Mouse (Mus musculus) forebrain, embryonic 15.5 days (tissue): ENCODE results near the gene Rln1. TPM values are rescaled to one million over a fixed set of nuclear protein-coding genes. Genes with fewer than 3 reads are reported as not detected.

ENCODE experiments used
- ATAC-seq: fragments of 200-750 bp; cut with Nextera tagmentation; replicated peaks from 2 replicates; pipeline ENCODE4 v1.8.0; 2017; ENCODE audit warnings: mild to moderate bottlenecking, moderate TSS enrichment, moderate library complexity
- H3K27ac ChIP-seq: fragments of 300-500 bp; sonication (generic); replicated peaks from 2 replicates; pipeline ENCODE4 v1.5.1; 2015; ENCODE audit warnings: mild to moderate bottlenecking, inconsistent platforms
- H3K27me3 ChIP-seq: fragments of 300-500 bp; sonication (generic); 2 replicates; pipeline ENCODE4 v1.6.1; 2015; ENCODE audit warnings: inconsistent platforms
- H3K36me3 ChIP-seq: fragments of 300-500 bp; sonication (generic); 2 replicates; pipeline ENCODE4 v1.6.1; 2015; ENCODE audit warnings: mild to moderate bottlenecking, inconsistent platforms
- H3K4me1 ChIP-seq: fragments of 300-500 bp; sonication (generic); 2 replicates; pipeline ENCODE4 v1.6.1; 2015; ENCODE audit warnings: inconsistent platforms
- H3K4me2 ChIP-seq: fragments of 300-500 bp; sonication (generic); replicated peaks from 2 replicates; pipeline ENCODE4 v1.6.1; 2015; ENCODE audit warnings: mild to moderate bottlenecking, inconsistent platforms
- H3K4me3 ChIP-seq: fragments of 300-500 bp; sonication (generic); 2 replicates; pipeline ENCODE4 v1.5.1; 2015; ENCODE audit warnings: mild to moderate bottlenecking, inconsistent platforms
- H3K9ac ChIP-seq: fragments of 300-500 bp; sonication (generic); replicated peaks from 2 replicates; pipeline ENCODE4 v1.6.1; 2015; ENCODE audit warnings: mild to moderate bottlenecking, inconsistent platforms
- H3K9me3 ChIP-seq: fragments of 300-500 bp; sonication (generic); 2 replicates; pipeline ENCODE4 v1.6.1; 2016; ENCODE audit warnings: inconsistent platforms
- WGBS: fragments of 180-500 bp; shearing (Covaris S2); methylation state at CpG from one replicate; pipeline ENCODE4 v1.1.7; 2015; ENCODE audit warnings: mixed read lengths; 5-methylcytosine and 5-hydroxymethylcytosine counted together
- polyA plus RNA-seq: library from polyadenylated mRNA; unstranded; fragments of >200 nt; fragmentation: Nextera tagmentation; extraction: Ambion mirVana; gene quantifications from 2 replicates; pipeline ENCODE4 v1.2.1, GENCODE M21; 2015

The Rln1 gene
- polyA plus RNA-seq, 1 experiment from 2014 or later: 1.8 TPM

DNA sequence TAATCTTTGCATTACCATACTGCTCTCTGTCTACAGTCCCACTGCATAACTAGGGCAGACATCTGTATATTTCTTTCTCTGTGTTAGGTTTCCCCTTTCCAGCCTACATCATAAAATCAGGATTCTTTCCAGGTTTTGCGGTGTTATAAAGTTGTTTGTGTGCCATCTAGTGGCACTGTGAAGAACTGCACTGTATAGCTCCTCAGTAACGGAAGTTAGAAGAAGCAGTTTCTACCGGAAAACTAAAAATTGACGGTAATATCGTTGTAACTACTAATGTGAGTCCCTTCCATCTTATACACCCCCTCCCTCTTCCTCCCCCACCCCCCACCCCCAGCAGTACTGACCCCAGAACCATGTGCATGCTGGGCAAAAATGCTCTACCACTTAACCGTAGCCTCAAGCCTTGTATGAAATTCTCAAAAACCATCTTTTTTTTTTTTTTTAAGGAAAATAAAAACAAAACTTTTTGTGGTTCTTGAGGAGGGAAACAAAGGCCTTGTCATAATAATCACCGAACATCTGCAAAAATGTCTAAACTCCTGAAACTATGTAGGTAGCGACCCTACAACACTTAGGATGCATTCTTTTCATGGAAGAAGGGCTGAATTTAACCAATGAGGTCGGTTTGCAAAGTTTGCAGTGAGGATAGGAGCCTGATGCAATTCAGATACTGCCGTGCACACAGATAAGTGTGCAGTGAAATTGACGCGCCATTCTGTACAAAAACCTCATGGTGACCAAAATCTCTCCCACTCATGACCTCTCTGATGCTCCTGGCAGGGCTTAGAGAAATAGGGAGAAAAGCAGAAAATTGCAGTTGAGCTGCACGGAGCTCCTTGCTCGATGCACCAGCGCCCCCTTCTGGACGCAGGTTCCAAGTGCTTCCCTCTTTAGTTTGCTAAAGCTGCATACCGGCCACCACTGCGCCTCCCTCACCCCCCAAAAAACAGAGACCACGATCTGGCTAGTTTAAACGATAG is 20.7 kb upstream of the Rln1 start:
- Histone ChIP-seq H3K27me3 (no peaks in the 10 kb centered on the region), H3K4me3 (peak overlapping the region; percentile 25), H3K4me1 (peaks cover 8% of the 10 kb centered on the region), H3K27ac (no peak overlapping the region), H3K9ac (no peak overlapping the region; the same call in 1 of the 2 replicates), H3K36me3 (peaks cover 15% of the 10 kb centered on the region), H3K9me3 (no peaks in the 10 kb centered on the region), H3K4me2 (peak overlapping the region; percentile 45)
- ATAC-seq: peak; percentile 74
- 3% methylated on average over 20 of the region's 20 CpGs for WGBS

DNA sequence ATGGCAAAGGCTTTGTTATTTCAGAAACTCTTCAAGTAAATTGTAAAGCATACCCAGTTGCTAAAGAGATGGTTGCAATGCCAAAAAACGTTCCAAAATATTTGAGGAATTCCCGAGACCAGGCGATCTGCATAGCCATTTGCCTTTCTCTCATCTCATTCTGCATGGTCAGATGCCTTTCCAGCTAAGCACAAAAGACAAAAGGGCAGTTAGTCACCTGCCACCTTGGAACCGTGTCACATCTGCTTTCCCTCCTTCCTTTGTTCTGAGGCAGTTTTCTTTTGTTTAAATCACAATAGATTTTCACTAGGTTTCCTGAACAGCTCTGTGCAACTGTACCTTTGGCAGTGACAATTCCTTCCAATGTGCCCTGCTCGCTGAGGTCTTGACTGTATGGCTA is 16.5 kb upstream of the Rln1 start:
- 40% methylated on average over 5 of the region's 5 CpGs for WGBS
- H3K27me3 ChIP-seq: no peaks in the 10 kb centered on the region
- H3K4me2 ChIP-seq: no peak overlapping the region
- no peak overlapping the region for H3K27ac ChIP-seq
- ATAC-seq: no peak
- no peak overlapping the region for H3K4me3 ChIP-seq
- peaks cover 6% of the 10 kb centered on the region for H3K4me1 ChIP-seq
- no peaks in the 10 kb centered on the region for H3K9me3 ChIP-seq
- no peak overlapping the region for H3K9ac ChIP-seq
- peaks cover 23% of the 10 kb centered on the region for H3K36me3 ChIP-seq

- Histone ChIP-seq H3K9ac (no peak overlapping the region), H3K9me3 (no peaks in the 10 kb centered on the region), H3K4me1 (no peaks in the 10 kb centered on the region), H3K27ac (no peak overlapping the region), H3K27me3 (no peaks in the 10 kb centered on the region), H3K4me3 (no peak overlapping the region), H3K36me3 (peaks cover 12% of the 10 kb centered on the region), H3K4me2 (no peak overlapping the region)
- ATAC-seq: no peak
- 72% methylated on average over 6 of the region's 6 CpGs for WGBS
Measured at GRCm38 (mm10) chr19:29345636-29346035, 11.2 kb upstream of the Rln1 start.

DNA sequence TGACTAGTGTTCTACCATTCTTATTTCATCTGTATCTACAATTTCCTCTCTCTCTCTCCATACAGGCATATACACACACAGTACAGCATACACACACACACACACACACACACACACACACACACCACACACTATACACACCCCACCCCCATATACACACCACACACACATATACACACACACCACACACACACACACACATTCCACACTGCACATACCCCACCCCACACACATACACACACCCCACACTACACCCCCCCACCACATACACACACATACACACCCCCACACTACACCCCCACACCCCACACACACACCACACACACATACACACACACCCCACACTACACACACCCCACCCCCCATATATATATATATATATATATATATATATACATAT is 10.4 kb upstream of the Rln1 start:
- H3K9me3 ChIP-seq: no peaks in the 10 kb centered on the region
- no peaks in the 10 kb centered on the region for H3K27me3 ChIP-seq
- H3K4me2 ChIP-seq: no peak overlapping the region
- no peaks in the 10 kb centered on the region for H3K4me1 ChIP-seq
- H3K9ac ChIP-seq: no peak overlapping the region
- H3K4me3 ChIP-seq: no peak overlapping the region
- no peak for ATAC-seq
- peaks cover 8% of the 10 kb centered on the region for H3K36me3 ChIP-seq
- no peak overlapping the region for H3K27ac ChIP-seq

- no peak for ATAC-seq
- no peak overlapping the region for H3K4me3 ChIP-seq
- H3K36me3 ChIP-seq: no peaks in the 10 kb centered on the region
- WGBS: 87% methylated on average over 6 of the region's 6 CpGs
- no peak overlapping the region for H3K27ac ChIP-seq
- H3K27me3 ChIP-seq: no peaks in the 10 kb centered on the region
- H3K9ac ChIP-seq: no peak overlapping the region
- no peaks in the 10 kb centered on the region for H3K4me1 ChIP-seq
- H3K4me2 ChIP-seq: no peak overlapping the region
- no peaks in the 10 kb centered on the region for H3K9me3 ChIP-seq
Measured at GRCm38 (mm10) chr19:29342281-29342680, 7.8 kb upstream of the Rln1 start.

- no peak overlapping the region for H3K9ac ChIP-seq
- H3K27ac ChIP-seq: no peak overlapping the region
- ATAC-seq: no peak
- H3K4me2 ChIP-seq: no peak overlapping the region
- no peak overlapping the region for H3K4me3 ChIP-seq
- WGBS: 78% methylated on average over 4 of the region's 4 CpGs
- no peaks in the 10 kb centered on the region for H3K4me1 ChIP-seq
- H3K27me3 ChIP-seq: no peaks in the 10 kb centered on the region
- H3K9me3 ChIP-seq: no peaks in the 10 kb centered on the region
- H3K36me3 ChIP-seq: no peaks in the 10 kb centered on the region
Measured at GRCm38 (mm10) chr19:29341029-29341428, 6.6 kb upstream of the Rln1 start.

DNA sequence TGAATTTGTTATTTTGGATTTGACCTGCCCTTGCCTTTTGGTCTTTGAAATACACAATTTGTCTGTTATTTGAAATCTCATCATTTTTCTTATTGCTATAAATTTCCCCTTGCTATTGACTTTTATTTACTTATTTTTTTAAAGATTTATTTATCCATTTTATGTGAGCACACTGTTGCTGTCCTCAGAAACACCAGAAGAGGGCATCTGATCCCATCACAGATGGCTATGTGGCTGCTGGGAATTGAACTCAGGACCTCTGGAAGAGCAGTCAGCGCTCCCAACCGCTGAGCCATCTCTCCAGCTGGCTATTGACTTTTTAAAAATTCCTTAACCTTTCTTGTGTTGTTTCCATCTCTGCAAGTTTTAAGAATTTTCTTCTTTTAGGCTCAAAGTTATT is 2.2 kb upstream of the Rln1 start:
- Histone ChIP-seq H3K9ac (no peak overlapping the region), H3K9me3 (no peaks in the 10 kb centered on the region), H3K36me3 (no peaks in the 10 kb centered on the region), H3K4me1 (peaks cover 4% of the 10 kb centered on the region; the same call in 1 of the 2 replicates), H3K27me3 (no peaks in the 10 kb centered on the region; the same call in 1 of the 2 replicates), H3K27ac (no peak overlapping the region), H3K4me3 (no peak overlapping the region), H3K4me2 (no peak overlapping the region)
- ATAC-seq: no peak
- WGBS: 96% methylated on average over 2 of the region's 2 CpGs

GRCm38 (mm10) chr19:29326822-29327552 is 7.5 kb downstream of the Rln1 start:
- Histone ChIP-seq H3K4me3 (no peak overlapping the region), H3K4me1 (0 out of 2 replicates have a peak, but pooled peaks cover 4% of the 10 kb centered on the region), H3K27me3 (no peaks in the 10 kb centered on the region; the same call in 1 of the 2 replicates), H3K36me3 (no peaks in the 10 kb centered on the region), H3K27ac (no peak overlapping the region), H3K9me3 (no peaks in the 10 kb centered on the region), H3K4me2 (no peak overlapping the region), H3K9ac (no peak overlapping the region)
- no peak for ATAC-seq
- WGBS: 64% methylated on average over 13 of the region's 13 CpGs

GRCm38 (mm10) chr19:29326396-29326795 is 8.1 kb downstream of the Rln1 start:
- no peaks in the 10 kb centered on the region for H3K9me3 ChIP-seq
- H3K36me3 ChIP-seq: no peaks in the 10 kb centered on the region
- no peak overlapping the region for H3K9ac ChIP-seq
- 0 out of 2 replicates have a peak, but pooled peaks cover 4% of the 10 kb centered on the region for H3K4me1 ChIP-seq
- no peaks in the 10 kb centered on the region for H3K27me3 ChIP-seq
- H3K27ac ChIP-seq: no peak overlapping the region
- ATAC-seq: no peak
- no peak overlapping the region for H3K4me3 ChIP-seq
- 64% methylated on average over 4 of the region's 4 CpGs for WGBS
- H3K4me2 ChIP-seq: no peak overlapping the region

DNA sequence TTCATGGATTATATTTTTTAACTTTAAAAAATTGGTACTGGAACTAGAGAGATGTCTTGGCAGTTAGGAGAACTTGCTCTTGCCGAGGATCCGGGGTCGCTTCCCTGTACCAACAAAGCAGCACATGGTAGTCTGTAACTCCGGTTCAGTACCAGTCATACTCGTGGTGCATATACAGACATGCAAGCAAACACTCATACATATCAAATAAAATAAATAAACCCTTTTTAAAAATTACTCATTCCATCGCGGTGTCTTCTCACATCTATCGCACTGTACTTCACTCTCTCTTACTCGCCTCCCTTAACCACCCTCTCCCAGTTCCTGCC is 8.7 kb downstream of the Rln1 start:
- Histone ChIP-seq H3K9me3 (no peaks in the 10 kb centered on the region), H3K4me2 (no peak overlapping the region), H3K36me3 (no peaks in the 10 kb centered on the region), H3K9ac (no peak overlapping the region), H3K27me3 (no peaks in the 10 kb centered on the region), H3K4me1 (0 out of 2 replicates have a peak, but pooled peaks cover 4% of the 10 kb centered on the region), H3K4me3 (no peak overlapping the region), H3K27ac (no peak overlapping the region)
- no peak for ATAC-seq
- 69% methylated on average over 9 of the region's 9 CpGs for whole genome bisulfite sequencing

- Histone ChIP-seq H3K4me3 (peak within 1 kb of the TSS; percentile 25), H3K36me3 (no peaks in the 10 kb centered on the region), H3K4me2 (peak within 1 kb of the TSS; percentile 47), H3K9me3 (no peaks in the 10 kb centered on the region), H3K4me1 (0 out of 2 replicates have a peak, but pooled peaks cover 4% of the 10 kb centered on the region), H3K9ac (no peak within 1 kb of the TSS), H3K27me3 (no peaks in the 10 kb centered on the region), H3K27ac (no peak within 1 kb of the TSS)
- ATAC-seq: peak; percentile 81
- 6% methylated on average over 31 of the region's 31 CpGs for WGBS
Measured at GRCm38 (mm10) chr19:29325053-29325851, 9.2 kb downstream of the Rln1 start, which contains the start of gene Insl6. Gene Insl6, minus strand, starts transcription at chr19:29325356.
